Mouse (Mus musculus) CH12.LX (cell line): ENCODE data around the gene Actr5.

ENCODE experiments used
- CHD1 ChIP-seq: IDR thresholded peaks from 2 replicates; pipeline ENCODE4 v1.6.1; 2012; ENCODE audit warnings: low read depth, low read length, improper control_type of control experiment, inconsistent platforms
- CTCF ChIP-seq, 2 experiments: IDR thresholded peaks in 1 of 2; conservative IDR thresholded peaks in 1 of 2; 2 replicates each; pipeline ENCODE4 v1.5.1; 2011 to 2012; ENCODE audit warnings: low read depth in 2 of 2, low read length in 2 of 2, improper control_type of control experiment in 1 of 2, inconsistent platforms in 1 of 2, mild to moderate bottlenecking in 1 of 2, moderate library complexity in 1 of 2
- HCFC1 ChIP-seq: IDR thresholded peaks from 2 replicates; pipeline ENCODE4 v1.6.1; 2012; ENCODE audit warnings: low read depth, mild to moderate bottlenecking, inconsistent platforms, low read length, improper control_type of control experiment
- JUND ChIP-seq: conservative IDR thresholded peaks from 2 replicates; pipeline ENCODE4 v1.6.1; 2011; ENCODE audit warnings: low read depth, low read length, improper control_type of control experiment
- MAFK ChIP-seq: IDR thresholded peaks from 2 replicates; pipeline ENCODE4 v1.6.1; 2011; ENCODE audit warnings: low read length, improper control_type of control experiment; ENCODE audit not compliant: insufficient replicate concordance
- MAX ChIP-seq: IDR thresholded peaks from 2 replicates; pipeline ENCODE4 v1.6.1; 2011; ENCODE audit warnings: low read length, improper control_type of control experiment
- MYC ChIP-seq: IDR thresholded peaks from 2 replicates; pipeline ENCODE4 v1.6.1; 2011; ENCODE audit warnings: low read depth, mild to moderate bottlenecking, improper control_type of control experiment, low read length
- POLR2A ChIP-seq: IDR thresholded peaks from 2 replicates; pipeline ENCODE4 v1.6.1; 2011; ENCODE audit warnings: low read depth, mild to moderate bottlenecking, improper control_type of control experiment, low read length
- SIN3A ChIP-seq: IDR thresholded peaks from 2 replicates; pipeline ENCODE4 v1.6.1; 2012; ENCODE audit warnings: low read length, improper control_type of control experiment, inconsistent platforms
- UBTF ChIP-seq: IDR thresholded peaks from 2 replicates; pipeline ENCODE4 v1.6.1; 2012; ENCODE audit warnings: low read depth, mild to moderate bottlenecking, inconsistent platforms, low read length, improper control_type of control experiment, moderate library complexity
- ZC3H11A ChIP-seq: IDR thresholded peaks from 2 replicates; pipeline ENCODE4 v1.6.1; 2012; ENCODE audit warnings: low read depth, mild to moderate bottlenecking, inconsistent platforms, low read length, improper control_type of control experiment
- ZMIZ1 ChIP-seq: IDR thresholded peaks from 2 replicates; pipeline ENCODE4 v1.6.1; 2012; ENCODE audit warnings: low read depth, mild to moderate bottlenecking, inconsistent platforms, low read length, improper control_type of control experiment

DNA sequence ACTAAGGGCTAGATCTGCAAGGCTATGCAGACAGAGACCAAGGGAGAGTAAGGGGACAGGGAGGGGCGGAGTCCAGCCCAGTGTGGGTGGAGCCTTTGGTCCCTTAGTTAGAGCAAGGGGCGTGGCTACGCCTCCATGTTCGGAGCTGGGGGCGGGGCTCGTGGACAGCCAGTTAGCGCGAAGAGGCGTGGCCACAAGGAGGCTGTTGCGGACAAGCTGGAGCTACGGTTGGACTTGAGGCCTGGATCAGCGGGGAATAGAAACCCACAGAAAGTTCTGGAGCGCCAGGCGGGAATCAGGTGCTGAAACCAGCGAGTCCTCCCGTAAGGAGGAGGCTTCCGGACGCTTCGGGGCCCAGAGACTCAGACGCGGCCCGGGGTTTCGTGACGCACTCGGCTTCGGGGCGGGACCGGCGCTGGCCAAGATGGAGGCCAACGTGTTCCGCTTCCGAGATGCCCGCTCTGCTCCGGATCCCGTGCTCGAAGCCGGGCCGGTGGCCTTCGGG, at the start of gene Actr5:
- TF ChIP-seq CTCF (conservative IDR thresholded peaks at IDR 0.05 in 1 of 2, IDR thresholded peaks at IDR 0.05 in 1 of 2; ENCODE audit: low read depth in 2 of 2, low read length in 2 of 2): no peak
- no peak for TF ChIP-seq ZMIZ1
- no peak for TF ChIP-seq JUND
- peak; percentile 82 for TF ChIP-seq POLR2A
- peak; percentile 47 for TF ChIP-seq HCFC1
- TF ChIP-seq MAX: no peak
- TF ChIP-seq MYC: no peak
- TF ChIP-seq CHD1: no peak
- TF ChIP-seq MAFK: no peak
- TF ChIP-seq UBTF: no peak
- TF ChIP-seq ZC3H11A: no peak
- no peak for TF ChIP-seq SIN3A
